Mouse (Mus musculus) liver, embryonic 13.5 days (tissue): Measurements from ENCODE around the gene Inha. TPM values are rescaled to one million over a fixed set of nuclear protein-coding genes. Genes with fewer than 3 reads are reported as not detected.
A peak's percentile ranks its signal among the peaks of the same experiment; 100 is the strongest.

ENCODE experiments used
- ATAC-seq: fragments of 200-750 bp; cut with Nextera tagmentation; 2 replicates; pipeline ENCODE4 v1.8.0; 2017; ENCODE audit warnings: low read depth, mild to moderate bottlenecking, moderate number of reproducible peaks, moderate library complexity
- DNase-seq: peaks from one replicate; pipeline ENCODE4 v3.0.0; 2022
- H3K27ac ChIP-seq: fragments of 300-500 bp; sonication (generic); 2 replicates; pipeline ENCODE4 v1.5.1; 2015; ENCODE audit warnings: moderate library complexity, mild to moderate bottlenecking, inconsistent platforms
- H3K27me3 ChIP-seq: fragments of 300-500 bp; sonication (generic); 2 replicates; pipeline ENCODE4 v1.6.1; 2015; ENCODE audit warnings: mild to moderate bottlenecking, inconsistent platforms
- H3K36me3 ChIP-seq: fragments of 300-500 bp; sonication (generic); 2 replicates; pipeline ENCODE4 v1.6.1; 2015; ENCODE audit warnings: mild to moderate bottlenecking, inconsistent platforms
- H3K4me1 ChIP-seq: fragments of 300-500 bp; sonication (generic); replicated peaks from 2 replicates; pipeline ENCODE4 v1.6.1; 2015; ENCODE audit warnings: inconsistent platforms
- H3K4me2 ChIP-seq: fragments of 300-500 bp; sonication (generic); 2 replicates; pipeline ENCODE4 v1.6.1; 2015; ENCODE audit warnings: inconsistent platforms, mild to moderate bottlenecking, moderate library complexity
- H3K4me3 ChIP-seq: fragments of 300-500 bp; sonication (generic); replicated peaks from 2 replicates; pipeline ENCODE4 v1.5.1; 2015; ENCODE audit warnings: mild to moderate bottlenecking, inconsistent platforms
- H3K9ac ChIP-seq: fragments of 300-500 bp; sonication (generic); 2 replicates; pipeline ENCODE4 v1.6.1; 2015; ENCODE audit warnings: mild to moderate bottlenecking, inconsistent platforms
- H3K9me3 ChIP-seq: fragments of 300-500 bp; sonication (generic); replicated peaks from 2 replicates; pipeline ENCODE4 v1.6.1; 2016; ENCODE audit warnings: inconsistent platforms
- WGBS: fragments of 180-500 bp; shearing (Covaris S2); methylation state at CpG from one replicate; pipeline ENCODE4 v1.1.7; 2015; ENCODE audit not compliant: insufficient replicate concordance; 5-methylcytosine and 5-hydroxymethylcytosine counted together
- polyA plus RNA-seq: library from polyadenylated mRNA; unstranded; fragments of >200 nt; fragmentation: Nextera tagmentation; extraction: Ambion mirVana; gene quantifications from 2 replicates; pipeline ENCODE4 v1.2.1, GENCODE M21; 2015

The Inha gene
- polyA plus RNA-seq, 1 experiment from 2014 or later: 0.51 TPM

DNA sequence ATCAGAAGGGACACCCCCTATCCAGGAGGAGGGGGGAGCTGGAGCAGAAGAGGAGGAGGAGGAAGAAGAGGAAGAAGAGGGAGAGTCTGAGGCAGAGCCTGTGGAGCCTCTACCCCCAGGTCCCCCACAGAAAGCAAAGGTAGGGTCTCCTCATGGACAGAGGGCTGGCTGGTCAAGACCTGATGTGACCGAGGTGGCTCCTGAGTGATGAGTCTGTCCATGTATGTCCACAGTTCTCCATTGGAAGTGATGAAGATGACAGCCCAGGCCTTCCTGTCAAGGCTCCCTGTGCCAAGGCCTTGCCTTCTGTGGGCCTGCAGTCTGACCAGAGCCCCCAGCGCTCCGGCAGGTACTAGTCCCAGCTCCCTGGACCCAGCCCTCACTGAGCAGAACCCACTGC is 41.2 kb downstream of the Inha start:
- Histone ChIP-seq H3K9ac (no peak overlapping the region), H3K27me3 (peaks cover 40% of the 10 kb centered on the region), H3K4me3 (no peak overlapping the region), H3K4me2 (no peak overlapping the region), H3K9me3 (no peaks in the 10 kb centered on the region), H3K27ac (no peak overlapping the region), H3K36me3 (no peaks in the 10 kb centered on the region), H3K4me1 (peaks cover 8% of the 10 kb centered on the region; the same call in 1 of the 2 replicates)
- WGBS: 65% methylated on average over 3 of the region's 3 CpGs
- no peak for ATAC-seq
- no peak for DNase-seq

DNA sequence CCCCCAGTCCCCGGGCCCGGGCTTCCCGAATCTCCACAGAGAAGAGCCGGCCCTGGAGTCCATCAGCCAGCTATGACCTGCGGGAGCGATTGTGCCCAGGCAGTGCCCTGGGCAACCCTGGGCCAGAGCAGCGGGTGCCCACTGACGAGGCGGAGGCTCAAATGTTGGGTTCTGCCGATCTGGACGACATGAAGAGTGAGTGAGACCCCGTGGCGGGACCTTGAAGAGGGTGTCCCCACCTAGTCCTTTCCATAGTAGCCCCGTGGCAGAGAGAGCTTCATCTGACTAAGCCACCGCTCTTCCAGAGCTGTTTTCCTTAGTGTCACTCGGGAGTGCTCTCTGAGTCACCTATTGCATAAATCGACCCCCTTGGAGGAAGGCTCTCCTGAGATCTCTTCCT is 42.0 kb downstream of the Inha start:
- 65% methylated on average over 17 of the region's 17 CpGs for WGBS
- no peak for DNase-seq
- ATAC-seq: no peak
- H3K4me2 ChIP-seq: no peak overlapping the region
- H3K36me3 ChIP-seq: no peaks in the 10 kb centered on the region
- no peak overlapping the region for H3K4me3 ChIP-seq
- no peaks in the 10 kb centered on the region for H3K9me3 ChIP-seq
- no peak overlapping the region for H3K27ac ChIP-seq
- peaks cover 40% of the 10 kb centered on the region for H3K27me3 ChIP-seq
- peaks cover 8% of the 10 kb centered on the region; the same call in 1 of the 2 replicates for H3K4me1 ChIP-seq
- H3K9ac ChIP-seq: no peak overlapping the region

DNA sequence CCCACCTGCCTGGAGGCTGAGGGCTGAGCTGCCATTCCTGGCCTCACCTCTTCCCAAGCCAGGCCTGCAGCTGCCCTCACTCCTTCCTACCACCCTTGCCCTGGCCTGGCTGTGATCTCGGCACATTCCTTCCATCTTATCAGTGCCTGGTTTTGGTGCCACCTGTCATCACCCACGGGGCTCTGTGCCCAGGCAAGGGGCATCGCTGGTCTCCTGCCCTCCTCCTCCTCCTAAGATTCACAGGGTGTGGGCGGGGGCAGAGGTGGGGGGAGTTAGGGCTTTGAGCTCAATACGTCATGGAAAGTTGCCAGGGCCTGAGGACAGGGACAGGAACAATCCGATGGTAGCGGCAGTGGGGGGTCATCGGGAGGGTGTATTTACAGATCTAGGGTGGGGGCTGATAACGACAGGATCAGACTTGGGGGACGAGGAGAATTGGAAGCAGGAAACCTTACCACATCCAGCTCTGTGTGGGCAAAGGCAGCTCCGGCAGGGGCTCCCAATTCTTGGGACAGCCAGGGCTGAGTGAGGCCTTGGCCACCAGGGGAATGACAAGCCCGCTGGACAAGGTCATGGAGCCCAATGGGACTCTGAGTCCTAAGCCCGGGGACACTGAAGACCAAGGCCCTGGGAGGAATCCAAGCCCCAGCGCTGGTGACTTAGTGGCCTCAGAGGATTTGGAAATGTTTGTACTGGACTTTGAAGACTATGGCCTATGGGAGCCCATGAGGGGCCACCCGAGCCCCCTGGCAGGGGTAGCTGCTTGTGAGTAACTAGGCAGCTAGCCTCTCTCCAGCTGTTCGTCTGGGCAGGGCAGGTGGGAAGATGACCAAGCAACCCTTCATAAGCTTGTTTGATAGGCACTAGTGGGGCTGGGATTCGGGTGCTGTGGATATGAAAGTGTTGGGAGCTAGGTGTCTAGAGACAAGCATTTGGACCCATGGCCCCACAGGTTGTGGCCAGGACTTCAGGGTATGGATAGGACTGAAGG is 42.7 kb downstream of the Inha start:
- Histone ChIP-seq H3K27ac (no peak overlapping the region), H3K4me2 (no peak overlapping the region), H3K9me3 (no peaks in the 10 kb centered on the region), H3K4me1 (peaks cover 8% of the 10 kb centered on the region; the same call in 1 of the 2 replicates), H3K9ac (no peak overlapping the region), H3K4me3 (no peak overlapping the region), H3K36me3 (no peaks in the 10 kb centered on the region), H3K27me3 (peaks cover 36% of the 10 kb centered on the region)
- 64% methylated on average over 17 of the region's 17 CpGs for WGBS
- no peak for ATAC-seq
- no peak for DNase-seq

DNA sequence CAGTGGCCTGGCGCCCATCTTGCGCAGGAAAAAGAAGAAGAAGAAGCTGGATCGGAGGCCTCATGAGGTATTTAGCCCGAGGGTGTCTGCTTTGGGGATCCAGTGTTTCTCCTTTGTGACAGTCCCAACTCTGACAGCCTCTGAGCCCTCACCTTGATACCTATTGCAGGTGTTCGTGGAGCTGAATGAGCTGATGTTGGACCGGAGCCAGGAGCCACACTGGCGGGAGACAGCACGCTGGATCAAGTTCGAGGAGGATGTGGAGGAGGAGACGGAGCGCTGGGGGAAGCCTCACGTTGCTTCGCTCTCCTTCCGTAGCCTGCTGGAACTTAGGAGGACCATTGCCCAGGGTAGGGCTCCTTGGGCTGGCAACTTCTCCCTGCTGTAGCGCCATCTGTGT is 43.7 kb downstream of the Inha start:
- 70% methylated on average over 15 of the region's 15 CpGs for WGBS
- Histone ChIP-seq H3K9me3 (no peaks in the 10 kb centered on the region), H3K27me3 (peaks cover 27% of the 10 kb centered on the region), H3K27ac (no peak overlapping the region), H3K4me1 (peaks cover 8% of the 10 kb centered on the region; the same call in 1 of the 2 replicates), H3K4me2 (no peak overlapping the region), H3K4me3 (no peak overlapping the region), H3K9ac (no peak overlapping the region), H3K36me3 (no peaks in the 10 kb centered on the region)
- DNase-seq (no peak), ATAC-seq (no peak)

DNA sequence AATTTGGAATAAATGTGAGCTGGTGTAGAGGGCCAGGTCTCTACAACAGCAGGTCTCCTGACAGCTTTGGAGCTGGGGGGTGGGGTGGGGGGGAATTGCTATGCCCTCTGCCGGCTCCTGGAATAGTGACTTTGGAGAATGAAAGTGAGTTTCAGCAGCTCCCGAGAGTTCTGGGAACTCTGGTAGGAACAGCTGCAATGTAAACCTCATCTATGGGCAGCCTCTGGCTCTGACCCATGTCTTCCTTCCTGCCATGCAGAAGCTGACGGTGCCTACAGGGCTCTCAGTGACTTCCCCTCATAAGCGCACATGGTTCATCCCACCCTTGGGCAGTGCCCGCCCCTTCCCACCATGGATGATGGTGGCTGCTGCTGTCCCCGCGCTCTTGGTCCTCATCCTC is 48.8 kb downstream of the Inha start:
- H3K36me3 ChIP-seq: no peaks in the 10 kb centered on the region
- no peak for ATAC-seq

DNA sequence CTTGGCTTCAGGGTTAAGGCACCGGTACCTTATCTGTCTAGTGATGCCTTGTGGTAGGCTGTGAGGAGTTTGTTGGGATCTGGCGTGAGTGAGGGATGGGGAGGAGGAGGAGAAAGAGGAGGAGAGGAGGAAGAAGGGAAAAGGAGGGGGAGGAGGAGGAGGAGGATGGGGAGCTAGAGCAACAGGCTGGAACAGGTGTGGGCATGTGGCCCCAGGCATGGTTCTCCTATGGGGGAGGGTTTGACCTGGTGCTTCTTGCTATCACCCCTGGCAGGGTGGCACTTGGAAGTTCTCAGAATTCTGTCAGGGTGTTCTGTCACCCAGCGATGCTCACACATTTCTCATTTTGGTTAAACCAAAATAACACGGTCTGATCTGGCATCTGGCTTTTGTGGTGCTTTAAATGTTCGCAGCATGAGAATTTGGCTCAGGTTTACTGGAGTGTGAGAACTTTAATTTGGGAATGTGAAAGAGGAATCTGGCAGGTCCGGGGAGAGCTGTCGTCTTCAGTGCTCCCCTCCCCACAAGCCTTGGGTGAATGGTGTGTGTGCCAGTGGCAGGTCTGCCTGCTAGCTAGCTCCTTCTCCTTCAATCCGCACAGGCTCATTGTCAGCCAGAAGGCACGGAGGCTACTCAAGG is 49.4 kb downstream of the Inha start:
- H3K4me2 ChIP-seq: no peak overlapping the region
- 72% methylated on average over 9 of the region's 9 CpGs for WGBS
- peaks cover 5% of the 10 kb centered on the region for H3K27me3 ChIP-seq
- H3K9ac ChIP-seq: no peak overlapping the region
- DNase-seq (no peak), ATAC-seq (no peak)
- no peaks in the 10 kb centered on the region for H3K36me3 ChIP-seq
- H3K4me3 ChIP-seq: no peak overlapping the region
- no peaks in the 10 kb centered on the region for H3K9me3 ChIP-seq
- no peak overlapping the region for H3K27ac ChIP-seq
- peaks cover 7% of the 10 kb centered on the region for H3K4me1 ChIP-seq

More for the DNA sequence above, 48.8 kb downstream of the Inha start:
- H3K4me3 ChIP-seq: no peak overlapping the region
- no peak overlapping the region for H3K9ac ChIP-seq
- DNase-seq: no peak
- 64% methylated on average over 7 of the region's 7 CpGs for WGBS
- H3K9me3 ChIP-seq: no peaks in the 10 kb centered on the region
- peaks cover 7% of the 10 kb centered on the region for H3K4me1 ChIP-seq
- H3K4me2 ChIP-seq: no peak overlapping the region
- H3K27me3 ChIP-seq: peaks cover 5% of the 10 kb centered on the region
- H3K27ac ChIP-seq: no peak overlapping the region

DNA sequence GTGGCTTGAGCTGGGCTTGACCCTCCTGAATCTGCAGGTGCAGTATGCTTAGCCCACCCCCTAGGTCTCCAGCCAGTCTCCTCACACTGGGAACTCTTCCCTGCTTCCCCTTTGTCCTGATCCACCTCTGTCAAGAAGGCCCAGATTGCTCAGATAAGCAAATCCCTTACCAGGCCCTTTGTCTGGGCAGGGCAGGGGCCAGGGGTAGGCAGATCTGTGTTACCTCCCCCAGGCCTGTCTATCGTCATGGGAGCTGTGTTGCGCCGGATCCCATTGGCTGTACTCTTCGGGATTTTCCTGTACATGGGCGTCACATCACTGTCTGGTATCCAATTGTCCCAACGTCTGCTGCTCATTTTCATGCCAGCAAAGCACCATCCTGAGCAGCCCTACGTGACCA is 50.2 kb downstream of the Inha start:
- Histone ChIP-seq H3K4me2 (no peak overlapping the region), H3K27ac (no peak overlapping the region), H3K27me3 (peaks cover 10% of the 10 kb centered on the region), H3K9me3 (no peaks in the 10 kb centered on the region), H3K9ac (no peak overlapping the region), H3K36me3 (no peaks in the 10 kb centered on the region), H3K4me1 (peaks cover 7% of the 10 kb centered on the region), H3K4me3 (no peak overlapping the region)
- DNase-seq: no peak
- no peak for ATAC-seq
- WGBS: 67% methylated on average over 7 of the region's 7 CpGs

DNA sequence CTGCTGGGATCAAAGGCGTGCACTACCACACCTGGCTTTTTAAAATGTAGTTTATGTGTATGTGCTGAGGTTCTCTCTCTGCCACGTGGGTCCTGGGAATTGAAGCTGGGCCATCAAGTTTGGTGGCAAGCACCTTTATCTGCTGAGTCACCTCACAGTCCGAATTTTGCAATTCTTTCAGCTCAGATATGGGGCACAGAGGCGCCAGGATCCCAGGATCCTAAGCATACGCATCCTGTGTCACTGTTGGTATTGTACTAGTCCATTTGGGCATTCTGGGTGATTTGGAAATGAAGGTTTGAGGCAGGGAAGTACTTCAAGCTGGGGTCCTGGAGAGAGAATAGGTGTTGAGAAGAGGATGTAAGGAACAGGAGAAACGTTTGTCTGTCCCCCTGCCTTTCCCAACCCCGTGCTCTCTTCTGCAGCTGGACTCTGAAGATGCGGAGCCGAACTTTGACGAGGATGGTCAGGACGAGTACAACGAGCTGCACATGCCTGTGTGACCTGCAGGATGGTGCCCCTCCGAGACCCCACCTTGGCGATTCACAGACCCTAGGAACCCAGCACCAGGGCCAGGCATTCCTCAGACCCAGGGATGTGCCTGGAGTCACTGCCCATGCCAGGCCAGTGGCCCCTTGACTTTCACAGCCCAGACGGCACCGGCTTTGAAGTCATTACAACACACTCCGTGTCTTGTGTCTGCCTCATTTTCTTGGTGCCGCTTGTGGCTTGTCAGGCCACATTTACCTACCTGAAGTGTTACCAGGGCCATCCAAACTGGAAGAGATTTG is 51.7 kb downstream of the Inha start:
- no peak for ATAC-seq
- Histone ChIP-seq H3K4me1 (peaks cover 7% of the 10 kb centered on the region), H3K9ac (no peak overlapping the region), H3K4me3 (no peak overlapping the region), H3K27ac (no peak overlapping the region), H3K9me3 (no peaks in the 10 kb centered on the region), H3K27me3 (peaks cover 22% of the 10 kb centered on the region), H3K4me2 (no peak overlapping the region), H3K36me3 (no peaks in the 10 kb centered on the region)
- WGBS: 63% methylated on average over 18 of the region's 18 CpGs
- no peak for DNase-seq

DNA sequence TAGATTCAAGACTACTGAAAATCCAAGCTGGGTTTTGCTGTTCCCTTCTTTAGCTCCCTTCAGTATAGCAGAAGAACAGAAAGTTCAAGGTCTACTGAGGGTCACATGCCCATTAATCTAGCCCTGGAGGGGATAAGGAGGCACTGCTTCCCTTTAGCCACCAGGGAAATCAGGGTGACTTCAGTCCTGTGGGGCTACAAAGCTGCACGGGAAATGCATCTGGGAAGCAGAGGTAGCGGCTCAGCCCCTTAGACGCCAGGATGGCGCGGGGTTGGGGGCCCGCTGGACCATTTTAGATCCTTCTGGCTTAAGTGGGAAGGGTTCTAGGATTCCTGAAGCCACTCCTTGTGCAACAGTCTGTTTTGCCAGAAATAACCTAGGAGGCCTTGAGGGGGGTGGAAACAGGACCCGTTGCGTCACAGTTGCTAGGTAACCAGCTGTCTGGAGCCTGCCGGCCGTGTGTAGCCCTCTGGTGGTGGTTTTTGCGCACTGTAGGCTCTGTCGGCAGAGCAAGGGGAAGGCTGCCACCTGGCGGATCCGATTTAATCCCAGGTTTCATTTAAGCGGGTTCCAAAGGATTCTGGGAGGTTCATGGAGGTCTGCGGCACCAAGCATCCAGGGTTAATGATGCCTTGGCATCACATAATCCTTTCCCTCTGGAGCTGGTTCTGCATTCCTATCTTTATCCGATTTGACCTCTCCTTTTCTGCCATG is 52.5 kb downstream of the Inha start:
- peak; percentile 51 for DNase-seq
- no peaks in the 10 kb centered on the region for H3K9me3 ChIP-seq
- H3K36me3 ChIP-seq: no peaks in the 10 kb centered on the region
- no peak overlapping the region for H3K9ac ChIP-seq
- peak; percentile 70 for ATAC-seq
- peaks cover 23% of the 10 kb centered on the region for H3K27me3 ChIP-seq
- peaks cover 7% of the 10 kb centered on the region for H3K4me1 ChIP-seq
- H3K27ac ChIP-seq: no peak overlapping the region
- no peak overlapping the region for H3K4me2 ChIP-seq
- WGBS: 9% methylated on average over 17 of the region's 17 CpGs
- H3K4me3 ChIP-seq: no peak overlapping the region
